Mouse (Mus musculus) cortical plate, adult 2 months (tissue): Measurements from ENCODE around the gene Sh2b2. TPM values are rescaled to one million over a fixed set of nuclear protein-coding genes. Genes with fewer than 3 reads are reported as not detected.
A peak's percentile ranks its signal among the peaks of the same experiment; 100 is the strongest.

ENCODE experiments used
- H3K27ac ChIP-seq: fragments of 200-500 bp; 2 replicates; pipeline ENCODE4 v1.5.1; 2012; ENCODE audit warnings: low read length, control low read depth, inconsistent platforms; ENCODE audit not compliant: insufficient read depth
- H3K4me1 ChIP-seq: fragments of 200-500 bp; 2 replicates; pipeline ENCODE4 v1.6.1; 2011; ENCODE audit warnings: low read length; ENCODE audit not compliant: control insufficient read depth, insufficient read depth
- H3K4me3 ChIP-seq: fragments of 200-500 bp; 2 replicates; pipeline ENCODE4 v1.5.1; 2011; ENCODE audit warnings: mild to moderate bottlenecking, low read length, control low read depth; ENCODE audit not compliant: insufficient read depth
- CTCF ChIP-seq: fragments of 200-500 bp; IDR thresholded peaks from 2 replicates; pipeline ENCODE4 v1.5.1; 2011; ENCODE audit warnings: mild to moderate bottlenecking, control low read depth, low read length; ENCODE audit not compliant: insufficient read depth; ENCODE audit errors: extremely low read depth
- POLR2A ChIP-seq: fragments of 200-500 bp; IDR thresholded peaks from 2 replicates; pipeline ENCODE4 v1.6.1; 2011; ENCODE audit warnings: mild to moderate bottlenecking, low read length, control low read depth; ENCODE audit not compliant: insufficient read depth; ENCODE audit errors: extremely low read depth
- polyA plus RNA-seq: library from polyadenylated mRNA; depleted of rRNA; stranded (reverse); fragments of >200 nt; gene quantifications from 2 replicates; pipeline ENCODE4 v1.2.3, GENCODE M21; 2012; rRNA removed

The Sh2b2 gene
- 8.4 and 9.2 TPM in 2 replicates for polyA plus RNA-seq

DNA sequence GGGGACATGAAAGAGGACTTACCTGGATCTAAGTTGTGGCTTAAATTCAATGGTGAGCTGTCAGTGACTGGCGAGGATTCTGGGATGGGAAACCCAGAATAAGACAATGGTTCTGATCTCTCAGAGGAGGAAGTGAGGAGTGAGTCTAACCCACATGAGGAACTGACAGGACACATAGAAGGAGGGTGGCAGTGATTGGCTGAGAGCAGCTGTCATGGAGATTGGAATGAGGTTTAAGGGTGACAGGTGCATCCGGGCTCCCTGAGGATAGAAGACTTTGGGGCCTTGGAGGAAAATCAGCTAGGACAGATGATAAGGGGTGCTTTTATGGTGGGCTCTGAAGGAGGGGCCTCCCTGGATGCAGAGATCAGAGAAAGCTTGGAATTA is at the start of gene Sh2b2:
Gene Sh2b2 (minus strand): TSS at position 105 of the 387 bp plus-strand sequence.
- H3K4me1 ChIP-seq, result no peaks in the 10 kb centered on the region
- peak within 1 kb of the TSS; percentile 98; the same call in 1 of the 2 replicates for H3K4me3 ChIP-seq
- no peak within 1 kb of the TSS for H3K27ac ChIP-seq
- TF ChIP-seq CTCF (no peak), POLR2A (no peak)

DNA sequence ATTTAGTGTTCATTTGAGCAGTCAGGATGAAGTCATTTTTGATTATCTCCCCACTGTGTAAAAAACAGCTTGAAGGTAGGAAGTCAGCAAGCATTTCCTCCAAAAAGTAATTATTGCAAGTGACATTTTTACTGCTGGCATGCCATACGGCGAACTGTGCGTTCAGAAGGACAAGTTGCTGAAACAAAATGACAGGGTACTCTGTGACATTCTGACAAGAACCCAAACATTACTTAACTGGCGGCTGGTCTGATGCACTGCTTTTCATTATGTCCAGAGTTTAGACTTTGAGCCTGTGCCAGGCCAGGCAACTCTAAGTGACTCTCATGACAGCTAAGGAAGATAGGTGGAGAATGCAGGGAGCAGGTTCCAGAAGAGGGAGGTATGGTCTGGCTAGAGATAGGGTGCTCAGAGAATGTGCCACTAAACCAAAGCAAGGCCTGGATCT is 46.6 kb upstream of the Sh2b2 start:
- no peak overlapping the region for H3K27ac ChIP-seq
- no peaks in the 10 kb centered on the region for H3K4me1 ChIP-seq
- no peak for TF ChIP-seq CTCF
- TF ChIP-seq POLR2A, result no peak
- H3K4me3 ChIP-seq, result no peak overlapping the region

DNA sequence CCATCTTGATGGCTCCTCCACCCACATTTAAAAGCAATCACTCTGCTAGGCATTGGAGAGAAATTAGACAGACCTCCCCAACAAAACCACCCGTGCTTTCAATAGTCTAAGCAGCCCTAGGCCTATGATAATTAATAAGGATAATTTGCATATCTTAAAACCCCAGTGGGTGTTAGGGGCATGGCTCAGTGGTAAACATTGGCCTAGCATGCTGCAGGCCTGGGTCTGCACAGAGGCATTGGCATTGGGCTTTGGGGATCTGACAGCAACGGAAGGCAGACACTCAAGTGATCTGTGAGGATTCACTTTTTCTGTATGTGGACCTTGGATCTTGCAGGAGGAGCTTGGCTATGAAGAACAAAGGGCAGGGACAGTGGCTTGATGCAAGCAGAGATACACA is 46.0 kb upstream of the Sh2b2 start:
- no peaks in the 10 kb centered on the region for H3K4me1 ChIP-seq
- no peak for TF ChIP-seq CTCF
- TF ChIP-seq POLR2A, result no peak
- no peak overlapping the region for H3K4me3 ChIP-seq
- H3K27ac ChIP-seq, result no peak overlapping the region

DNA sequence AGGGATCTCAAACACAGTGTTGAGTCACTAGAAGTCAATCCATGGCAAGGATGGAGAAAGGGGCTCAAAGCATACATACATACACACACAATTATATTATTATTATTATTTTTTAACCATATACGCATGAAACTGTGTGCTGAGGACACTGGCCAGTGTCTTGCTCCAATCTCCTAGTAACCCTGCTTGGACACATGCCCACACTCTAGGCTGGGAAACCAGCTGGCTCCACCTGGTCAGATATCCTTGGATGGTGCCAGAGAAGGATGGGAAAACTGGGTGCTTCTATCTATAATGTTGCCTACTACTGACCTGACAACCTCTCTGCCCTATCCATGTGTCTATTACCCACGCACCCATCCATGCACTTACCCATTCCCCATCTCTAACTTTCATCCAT is 45.2 kb upstream of the Sh2b2 start:
- H3K27ac ChIP-seq, result no peak overlapping the region
- no peak overlapping the region for H3K4me3 ChIP-seq
- no peaks in the 10 kb centered on the region for H3K4me1 ChIP-seq
- no peak for TF ChIP-seq CTCF

DNA sequence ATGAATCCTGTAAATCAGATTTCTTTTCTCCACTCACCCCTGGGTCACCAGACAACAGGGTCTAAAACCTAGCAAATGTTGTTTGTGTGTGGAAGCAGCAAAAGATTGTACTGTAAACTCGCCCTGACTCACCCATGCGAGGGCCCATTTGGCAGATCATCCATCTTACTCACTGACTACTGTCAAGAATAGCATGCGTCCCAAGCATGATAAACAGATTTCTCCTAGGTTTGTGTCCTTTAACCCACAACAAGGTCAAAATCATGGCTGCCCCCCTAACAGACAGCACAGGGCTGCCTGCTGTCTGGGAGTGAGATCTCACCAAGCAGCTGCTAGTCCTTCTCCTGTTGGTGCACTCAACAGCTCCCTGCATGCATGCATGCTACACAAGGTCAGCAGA is 43.4 kb upstream of the Sh2b2 start:
- Histone ChIP-seq H3K27ac (no peak overlapping the region), H3K4me3 (no peak overlapping the region), H3K4me1 (no peaks in the 10 kb centered on the region)
- no peak for TF ChIP-seq CTCF
- no peak for TF ChIP-seq POLR2A

DNA sequence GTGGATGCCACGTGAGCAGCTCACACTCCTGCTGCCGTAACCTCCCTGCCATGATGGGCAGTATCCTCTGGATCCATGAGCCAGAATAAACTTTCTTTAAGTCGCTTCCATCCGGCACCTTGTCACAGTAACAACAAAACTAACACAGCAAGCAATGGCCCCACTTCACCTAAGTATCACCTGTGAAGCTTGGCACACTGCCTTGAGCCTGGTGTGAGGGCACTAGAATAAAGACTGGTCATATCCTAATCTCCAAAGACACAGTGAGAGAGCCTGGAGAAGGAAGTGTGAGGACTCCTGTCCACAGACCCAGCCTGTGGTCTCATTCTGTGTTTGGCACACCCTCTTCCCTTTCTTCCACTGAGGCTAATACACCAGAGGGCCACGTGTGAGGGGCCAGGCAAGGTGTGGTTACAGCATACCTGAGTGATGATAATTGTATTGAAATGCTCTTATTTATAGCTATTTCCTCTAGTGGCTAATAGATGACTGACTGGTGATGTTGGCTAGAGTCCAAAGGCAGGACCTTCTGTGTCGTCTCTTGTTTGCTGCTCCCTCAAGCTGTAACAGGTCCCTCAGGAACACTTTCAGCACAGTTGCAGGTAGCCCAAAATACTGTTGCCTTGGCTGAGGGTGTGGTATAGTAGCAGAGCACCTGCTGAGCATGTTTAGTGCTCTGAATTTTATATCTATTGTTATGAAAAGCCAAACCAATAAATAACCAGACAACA is 42.2 kb upstream of the Sh2b2 start:
- Histone ChIP-seq H3K4me3 (no peak overlapping the region), H3K27ac (no peak overlapping the region), H3K4me1 (no peaks in the 10 kb centered on the region)
- no peak for TF ChIP-seq POLR2A
- no peak for TF ChIP-seq CTCF

DNA sequence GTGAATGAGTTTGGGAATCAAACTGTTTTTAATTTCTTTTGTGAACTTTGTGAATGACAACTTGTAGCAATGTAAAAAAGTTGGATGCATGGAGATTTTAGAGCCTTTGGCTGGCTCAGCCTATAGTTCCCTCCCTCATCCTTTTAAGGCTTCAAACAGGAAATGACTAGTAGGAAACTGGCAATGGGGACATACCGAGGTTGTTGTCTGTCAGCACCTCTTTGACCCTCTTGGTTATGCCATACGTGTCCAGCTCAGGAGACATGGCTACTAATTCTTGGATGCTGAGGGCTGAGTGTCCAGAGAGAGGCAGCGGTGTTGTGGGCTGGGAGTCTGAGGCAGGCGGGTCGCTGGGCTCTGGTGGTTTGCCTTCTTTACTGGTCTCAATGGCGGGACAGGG is 40.2 kb upstream of the Sh2b2 start:
- no peaks in the 10 kb centered on the region for H3K4me1 ChIP-seq
- no peak overlapping the region for H3K27ac ChIP-seq
- TF ChIP-seq POLR2A (no peak), CTCF (no peak)
- H3K4me3 ChIP-seq, result no peak overlapping the region

DNA sequence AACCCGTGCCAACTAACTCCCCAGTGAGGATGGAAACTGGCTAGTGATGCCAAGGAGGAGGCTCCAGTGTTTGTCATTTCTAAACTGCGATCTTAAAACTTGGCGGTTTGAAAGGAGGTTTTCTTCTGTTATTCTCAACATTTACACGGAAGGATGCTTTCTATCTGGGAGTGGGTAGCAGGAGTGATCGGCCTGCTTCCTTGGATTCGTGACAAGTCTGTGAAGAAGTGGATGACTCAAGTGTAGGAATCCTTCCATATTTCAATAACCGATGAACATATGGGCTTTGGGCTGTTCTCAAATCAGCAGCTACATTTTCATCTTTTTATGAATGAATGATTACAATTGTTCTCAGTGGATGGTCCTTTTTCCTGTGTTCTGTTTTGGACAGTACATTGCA is 38.8 kb upstream of the Sh2b2 start:
- Histone ChIP-seq H3K4me1 (no peaks in the 10 kb centered on the region), H3K4me3 (no peak overlapping the region), H3K27ac (no peak overlapping the region)
- no peak for TF ChIP-seq CTCF
- TF ChIP-seq POLR2A, result no peak

DNA sequence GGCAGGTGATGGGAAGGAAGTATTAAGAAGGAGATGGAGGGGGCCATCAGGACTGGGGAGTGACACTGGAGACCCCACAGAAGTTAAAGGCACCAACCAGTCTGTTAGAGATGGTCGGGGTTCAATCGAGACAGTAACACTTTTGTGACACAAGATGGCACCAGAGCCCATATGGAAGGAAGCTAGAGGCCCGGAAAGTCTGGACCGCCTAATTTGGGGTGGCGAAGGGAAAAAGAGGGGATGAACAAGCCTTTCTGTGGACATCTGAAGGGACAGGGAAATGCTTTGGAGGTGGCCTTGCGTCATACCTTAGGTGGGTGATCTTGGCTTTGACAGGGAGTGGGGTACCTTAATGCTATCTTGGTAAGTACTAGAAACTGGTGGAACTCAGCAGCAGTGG is 35.0 kb upstream of the Sh2b2 start:
- Histone ChIP-seq H3K4me1 (no peaks in the 10 kb centered on the region), H3K27ac (no peak overlapping the region), H3K4me3 (no peak overlapping the region)
- TF ChIP-seq CTCF (peak; percentile 71), POLR2A (no peak)

DNA sequence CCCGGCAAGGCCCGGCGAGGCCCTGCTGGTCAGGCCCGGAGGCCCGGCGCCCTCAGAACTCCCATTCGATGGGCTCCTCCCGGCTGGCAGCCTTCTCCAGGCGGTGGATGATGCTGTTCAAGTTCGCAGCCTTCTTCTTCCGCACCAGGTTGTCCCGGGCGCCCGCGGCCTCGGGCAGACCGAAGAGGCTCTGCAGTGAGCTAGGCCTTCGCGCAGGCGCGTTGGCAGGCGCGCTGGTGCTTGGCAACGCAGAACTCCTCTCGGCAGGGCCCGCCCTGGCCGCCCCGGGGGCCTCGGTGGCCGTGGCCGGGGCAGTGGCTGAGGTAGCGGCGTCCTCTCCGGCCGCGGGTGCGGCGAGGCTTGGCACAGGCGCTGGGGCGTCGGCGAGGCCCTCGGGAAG is 28.4 kb upstream of the Sh2b2 start:
- H3K27ac ChIP-seq, result no peak overlapping the region
- TF ChIP-seq CTCF, result no peak
- TF ChIP-seq POLR2A, result no peak
- H3K4me1 ChIP-seq, result no peaks in the 10 kb centered on the region
- H3K4me3 ChIP-seq, result no peak overlapping the region
